Mouse (Mus musculus): ENCODE results near the gene Mgme1. TPM values are rescaled to one million over a fixed set of nuclear protein-coding genes. Genes with fewer than 3 reads are reported as not detected.

Mgme1 gene
- total and polyA plus RNA-seq, 2 experiments from 2014 or later, result 4.4 to 6.5 TPM

- H3K27ac ChIP-seq, result no peak overlapping the region
- 58% methylated on average over 5 of the region's 5 CpGs for WGBS
- no peak for TF ChIP-seq CTCF (IDR thresholded peaks at IDR 0.05; ENCODE audit: low read depth)
Observed at GRCm38 (mm10) chr2:144279742-144280141, 9.3 kb downstream of the Mgme1 start.

GRCm38 (mm10) chr2:144280568-144280967 lies 10.1 kb downstream of the Mgme1 start:
- 86% methylated on average over 3 of the region's 3 CpGs for WGBS
- H3K9ac ChIP-seq (replicated peaks; ENCODE audit: low read length), result no peak overlapping the region
- H3K36me3 ChIP-seq (ENCODE audit: insufficient read depth, low read length), result 0 out of 2 replicates have a peak, but pooled peaks cover 11% of the 10 kb centered on the region
- no peaks in the 10 kb centered on the region for H3K9me3 ChIP-seq (ENCODE audit: low read length)
- no peaks in the 10 kb centered on the region for H3K4me1 ChIP-seq (ENCODE audit: insufficient read depth, low read length)
- no peaks in the 10 kb centered on the region for H3K27me3 ChIP-seq (ENCODE audit: insufficient read depth, low read length)
- H3K4me3 ChIP-seq (ENCODE audit: low read length), result no peak overlapping the region
- H3K27ac ChIP-seq, result no peak overlapping the region
- no peak overlapping the region for H3K4me2 ChIP-seq (ENCODE audit: low read depth, low read length)
- no peak for ATAC-seq
- TF ChIP-seq CTCF (IDR thresholded peaks at IDR 0.05; ENCODE audit: low read depth), result no peak
- DNase-seq (ENCODE audit: low spot score), result no peak

More at GRCm38 (mm10) chr2:144279742-144280141, 9.3 kb downstream of the Mgme1 start:
- Histone ChIP-seq H3K27me3 (ENCODE audit: insufficient read depth, low read length) (no peaks in the 10 kb centered on the region), H3K9me3 (ENCODE audit: low read length) (no peaks in the 10 kb centered on the region), H3K4me2 (ENCODE audit: low read depth, low read length) (no peak overlapping the region), H3K4me1 (ENCODE audit: insufficient read depth, low read length) (no peaks in the 10 kb centered on the region), H3K9ac (replicated peaks; ENCODE audit: low read length) (no peak overlapping the region), H3K4me3 (ENCODE audit: low read length) (no peak overlapping the region), H3K36me3 (ENCODE audit: insufficient read depth, low read length) (0 out of 2 replicates have a peak, but pooled peaks cover 11% of the 10 kb centered on the region)
- DNase-seq (ENCODE audit: low spot score), result peak; percentile 34
- ATAC-seq, result no peak

- Histone ChIP-seq H3K9me3 (ENCODE audit: low read length) (no peaks in the 10 kb centered on the region), H3K27ac (no peak overlapping the region), H3K4me1 (ENCODE audit: insufficient read depth, low read length) (no peaks in the 10 kb centered on the region), H3K4me3 (ENCODE audit: low read length) (no peak overlapping the region), H3K27me3 (ENCODE audit: insufficient read depth, low read length) (no peaks in the 10 kb centered on the region), H3K4me2 (ENCODE audit: low read depth, low read length) (no peak overlapping the region), H3K36me3 (ENCODE audit: insufficient read depth, low read length) (0 out of 2 replicates have a peak, but pooled peaks cover 11% of the 10 kb centered on the region), H3K9ac (replicated peaks; ENCODE audit: low read length) (no peak overlapping the region)
- TF ChIP-seq CTCF (IDR thresholded peaks at IDR 0.05; ENCODE audit: low read depth), result no peak
- no peak for ATAC-seq
- no peak for DNase-seq (ENCODE audit: low spot score)
- 68% methylated on average over 3 of the region's 3 CpGs for WGBS
Observed at GRCm38 (mm10) chr2:144281417-144281816, 11.0 kb downstream of the Mgme1 start.

- H3K4me2 ChIP-seq (ENCODE audit: low read depth, low read length), result no peak overlapping the region
- H3K27ac ChIP-seq, result no peak overlapping the region
- ATAC-seq (no peak), DNase-seq (ENCODE audit: low spot score) (no peak)
- no peak overlapping the region for H3K9ac ChIP-seq (replicated peaks; ENCODE audit: low read length)
- no peaks in the 10 kb centered on the region for H3K36me3 ChIP-seq (ENCODE audit: insufficient read depth, low read length)
- no peaks in the 10 kb centered on the region for H3K27me3 ChIP-seq (ENCODE audit: insufficient read depth, low read length)
- H3K4me1 ChIP-seq (ENCODE audit: insufficient read depth, low read length), result no peaks in the 10 kb centered on the region
- no peak overlapping the region for H3K4me3 ChIP-seq (ENCODE audit: low read length)
- no peak for TF ChIP-seq CTCF (IDR thresholded peaks at IDR 0.05; ENCODE audit: low read depth)
- no peaks in the 10 kb centered on the region for H3K9me3 ChIP-seq (ENCODE audit: low read length)
- 89% methylated on average over 7 of the region's 7 CpGs for WGBS
Observed at GRCm38 (mm10) chr2:144290321-144290720, 19.9 kb downstream of the Mgme1 start.

- no peak overlapping the region for H3K4me3 ChIP-seq (ENCODE audit: low read length)
- no peak overlapping the region for H3K4me2 ChIP-seq (ENCODE audit: low read depth, low read length)
- H3K4me1 ChIP-seq (ENCODE audit: insufficient read depth, low read length), result no peaks in the 10 kb centered on the region
- H3K9me3 ChIP-seq (ENCODE audit: low read length), result no peaks in the 10 kb centered on the region
- no peak for ATAC-seq
- no peak overlapping the region for H3K9ac ChIP-seq (replicated peaks; ENCODE audit: low read length)
- H3K36me3 ChIP-seq (ENCODE audit: insufficient read depth, low read length), result no peaks in the 10 kb centered on the region
- H3K27ac ChIP-seq, result no peak overlapping the region
- no peak for TF ChIP-seq CTCF (IDR thresholded peaks at IDR 0.05; ENCODE audit: low read depth)
- no peak for DNase-seq (ENCODE audit: low spot score)
- H3K27me3 ChIP-seq (ENCODE audit: insufficient read depth, low read length), result no peaks in the 10 kb centered on the region
- WGBS, result 80% methylated on average over 11 of the region's 11 CpGs
Observed at GRCm38 (mm10) chr2:144291600-144292305, 21.3 kb downstream of the Mgme1 start.

GRCm38 (mm10) chr2:144295145-144295735 lies 24.8 kb downstream of the Mgme1 start:
- no peaks in the 10 kb centered on the region for H3K27me3 ChIP-seq (ENCODE audit: insufficient read depth, low read length)
- ATAC-seq (no peak), DNase-seq (ENCODE audit: low spot score) (no peak)
- H3K9ac ChIP-seq (replicated peaks; ENCODE audit: low read length), result no peak overlapping the region
- H3K27ac ChIP-seq, result no peak overlapping the region
- no peaks in the 10 kb centered on the region for H3K36me3 ChIP-seq (ENCODE audit: insufficient read depth, low read length)
- no peaks in the 10 kb centered on the region for H3K9me3 ChIP-seq (ENCODE audit: low read length)
- H3K4me2 ChIP-seq (ENCODE audit: low read depth, low read length), result no peak overlapping the region
- no peaks in the 10 kb centered on the region for H3K4me1 ChIP-seq (ENCODE audit: insufficient read depth, low read length)
- no peak overlapping the region for H3K4me3 ChIP-seq (ENCODE audit: low read length)
- TF ChIP-seq CTCF (IDR thresholded peaks at IDR 0.05; ENCODE audit: low read depth), result no peak
- WGBS, result 71% methylated on average over 9 of the region's 9 CpGs

All from hindbrain, postnatal 0 days (tissue).